Mouse (Mus musculus): ENCODE results near the gene Irs2. TPM values are rescaled to one million over a fixed set of nuclear protein-coding genes. Genes with fewer than 3 reads are reported as not detected.

Irs2 gene
- polyA plus RNA-seq, 1 experiment from 2014 or later = 2.3 TPM

DNA sequence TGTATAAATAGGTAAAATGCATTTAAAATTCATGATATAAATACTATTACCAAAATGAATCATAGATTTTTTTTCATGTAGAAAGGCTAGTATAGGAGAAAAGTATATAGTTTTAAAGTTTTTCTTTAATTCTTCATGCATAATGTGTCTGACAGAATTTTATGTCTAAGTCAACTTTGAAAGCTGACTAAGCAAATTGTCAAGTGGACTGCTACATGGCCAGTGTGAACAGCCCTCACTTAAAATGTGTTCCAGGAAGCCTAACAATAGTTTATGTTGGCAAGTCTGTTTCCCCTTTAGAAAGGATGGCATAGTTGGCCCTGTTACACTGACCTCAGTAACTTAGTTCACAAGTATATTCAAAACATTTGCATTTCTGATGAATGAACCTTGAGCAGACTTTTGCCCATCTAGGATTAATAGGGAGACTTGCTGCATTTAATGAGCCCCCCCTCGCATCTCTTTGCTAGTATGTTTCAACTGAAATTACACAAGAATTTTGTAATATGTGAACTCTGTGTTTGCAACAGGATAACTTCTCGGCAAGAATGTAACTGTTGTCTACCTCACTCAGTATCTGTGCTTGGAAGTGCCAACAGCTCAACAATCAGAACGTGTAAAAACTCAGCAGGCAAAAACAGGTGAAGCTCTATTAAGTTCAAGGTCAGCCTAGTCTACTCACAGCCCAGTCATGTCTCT lies 3.7 kb upstream of the Irs2 start:
- WGBS = 55% methylated on average over 3 of the region's 3 CpGs
- peak overlapping the region; percentile 58 for H3K27ac ChIP-seq (ENCODE audit: low read length)
- no peak overlapping the region for H3K9ac ChIP-seq (ENCODE audit: low read length)
- no peak overlapping the region for H3K4me2 ChIP-seq (ENCODE audit: low read depth, low read length)
- H3K36me3 ChIP-seq (ENCODE audit: control insufficient read depth, insufficient read depth) = no peaks in the 10 kb centered on the region
- no peaks in the 10 kb centered on the region for H3K27me3 ChIP-seq (ENCODE audit: control insufficient read depth, insufficient read depth, low read length)
- peaks cover 17% of the 10 kb centered on the region; the same call in 1 of the 2 replicates for H3K4me1 ChIP-seq (ENCODE audit: control insufficient read depth, insufficient read depth, low read length)
- ATAC-seq (replicated peaks; ENCODE audit: extremely low read depth, insufficient read depth, low FRiP score) = no peak
- no peak overlapping the region for H3K4me3 ChIP-seq (ENCODE audit: low read length)
- no peaks in the 10 kb centered on the region for H3K9me3 ChIP-seq (replicated peaks; ENCODE audit: control insufficient read depth, low read length)

DNA sequence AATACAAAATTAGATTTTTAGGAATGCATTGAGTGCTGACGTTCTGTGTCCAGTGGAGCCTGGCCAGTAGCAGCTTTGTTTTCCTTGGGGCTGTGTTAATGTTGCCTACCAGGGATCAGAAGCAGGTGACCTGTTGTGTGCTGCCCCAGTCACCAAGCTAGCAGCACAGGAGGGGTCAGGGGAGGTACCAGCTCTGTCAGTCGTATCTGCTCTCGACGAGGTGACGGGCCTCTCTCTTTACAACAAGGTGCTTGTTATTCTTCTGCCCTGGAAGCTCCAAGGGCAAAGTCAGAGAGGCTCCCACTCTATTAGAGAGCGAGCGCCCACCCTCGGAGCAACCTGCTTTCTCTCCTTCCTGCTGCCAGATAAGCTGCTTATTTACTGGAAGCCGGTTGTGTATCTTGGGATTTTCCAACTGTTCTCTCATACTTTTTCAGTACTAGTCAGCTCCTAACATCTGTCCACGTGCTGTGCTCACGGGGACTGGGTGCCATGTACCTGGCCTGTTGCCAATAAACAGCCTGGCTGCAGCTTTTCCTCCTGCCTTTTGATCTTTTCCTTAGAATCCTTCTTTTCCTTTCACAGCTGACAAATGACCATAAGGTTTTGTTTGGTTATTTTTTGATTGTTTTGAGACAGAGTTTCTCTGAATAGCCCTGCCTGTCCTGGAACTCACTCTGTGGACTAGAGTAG lies 2.8 kb upstream of the Irs2 start:
- Histone ChIP-seq H3K36me3 (ENCODE audit: control insufficient read depth, insufficient read depth) (no peaks in the 10 kb centered on the region), H3K9me3 (replicated peaks; ENCODE audit: control insufficient read depth, low read length) (no peaks in the 10 kb centered on the region), H3K4me1 (ENCODE audit: control insufficient read depth, insufficient read depth, low read length) (peaks cover 25% of the 10 kb centered on the region; the same call in 1 of the 2 replicates), H3K9ac (ENCODE audit: low read length) (peak overlapping the region; percentile 36; the same call in 1 of the 2 replicates), H3K27me3 (ENCODE audit: control insufficient read depth, insufficient read depth, low read length) (no peaks in the 10 kb centered on the region), H3K27ac (ENCODE audit: low read length) (peak overlapping the region; percentile 99), H3K4me3 (ENCODE audit: low read length) (no peak overlapping the region), H3K4me2 (ENCODE audit: low read depth, low read length) (peak overlapping the region; percentile 21; the same call in 1 of the 2 replicates)
- ATAC-seq (replicated peaks; ENCODE audit: extremely low read depth, insufficient read depth, low FRiP score) = no peak
- WGBS = 7% methylated on average over 11 of the region's 11 CpGs

DNA sequence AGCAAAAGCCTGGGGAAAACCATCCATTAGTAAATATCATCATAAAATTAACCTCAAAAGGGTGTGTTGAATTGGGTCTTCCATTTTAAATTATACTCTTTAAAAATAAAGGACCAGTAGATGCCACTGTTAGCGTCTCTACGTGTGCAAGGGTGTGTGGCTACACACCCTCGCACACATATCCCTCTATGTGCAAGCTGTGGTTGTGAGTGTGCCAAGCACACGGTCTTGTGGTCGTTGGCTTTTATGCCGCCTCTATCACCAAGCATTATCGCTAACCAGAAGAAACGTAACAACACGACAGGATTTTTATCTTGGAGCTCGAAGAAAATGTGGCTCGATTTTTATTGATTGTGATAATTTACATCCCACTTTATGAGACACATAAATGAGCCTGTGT lies 2.1 kb upstream of the Irs2 start:
- 54% methylated on average over 11 of the region's 11 CpGs for WGBS
- ATAC-seq (replicated peaks; ENCODE audit: extremely low read depth, insufficient read depth, low FRiP score) = no peak
- no peaks in the 10 kb centered on the region for H3K9me3 ChIP-seq (replicated peaks; ENCODE audit: control insufficient read depth, low read length)
- no peaks in the 10 kb centered on the region for H3K27me3 ChIP-seq (ENCODE audit: control insufficient read depth, insufficient read depth, low read length)
- H3K9ac ChIP-seq (ENCODE audit: low read length) = no peak overlapping the region; the same call in 1 of the 2 replicates
- no peaks in the 10 kb centered on the region for H3K36me3 ChIP-seq (ENCODE audit: control insufficient read depth, insufficient read depth)
- H3K27ac ChIP-seq (ENCODE audit: low read length) = peak overlapping the region; percentile 99
- peak overlapping the region; percentile 89; the same call in 1 of the 2 replicates for H3K4me2 ChIP-seq (ENCODE audit: low read depth, low read length)
- peaks cover 26% of the 10 kb centered on the region for H3K4me1 ChIP-seq (ENCODE audit: control insufficient read depth, insufficient read depth, low read length)
- H3K4me3 ChIP-seq (ENCODE audit: low read length) = no peak overlapping the region

DNA sequence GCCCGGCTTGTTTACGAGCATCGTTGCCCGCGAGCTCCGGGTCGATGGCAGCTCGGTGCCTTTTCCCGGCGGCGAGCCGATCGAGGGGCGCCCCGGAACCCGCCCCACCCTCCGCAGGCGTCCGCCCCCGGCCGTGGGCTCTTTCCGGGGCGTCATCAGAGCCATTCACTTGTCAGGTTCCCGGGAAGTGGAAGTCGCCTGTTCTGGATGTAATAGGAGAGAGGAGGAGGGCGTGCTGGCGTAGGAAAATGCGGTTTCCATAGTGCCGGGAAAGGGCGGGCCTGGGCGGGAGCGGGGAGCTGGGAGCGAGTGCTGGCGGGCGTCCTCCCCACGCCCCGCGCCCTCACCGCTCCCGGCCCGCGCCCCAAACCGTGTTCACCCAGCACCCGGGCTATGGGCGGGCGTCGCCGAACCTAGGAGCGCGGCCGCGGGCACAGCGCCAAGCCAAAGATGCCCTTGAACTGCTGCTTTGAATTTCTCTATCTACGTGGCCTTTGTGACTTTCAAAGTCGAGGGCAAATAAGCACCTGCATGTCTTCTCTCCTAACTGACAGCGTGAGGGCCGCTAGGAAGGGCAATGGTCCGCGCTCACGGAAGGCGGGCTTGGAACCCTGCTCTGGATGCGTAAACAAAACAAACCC lies 1.3 kb upstream of the Irs2 start:
- Histone ChIP-seq H3K9ac (ENCODE audit: low read length) (peak overlapping the region; percentile 96), H3K4me3 (ENCODE audit: low read length) (peak overlapping the region; percentile 80), H3K4me1 (ENCODE audit: control insufficient read depth, insufficient read depth, low read length) (peaks cover 35% of the 10 kb centered on the region), H3K27ac (ENCODE audit: low read length) (peak overlapping the region; percentile 99), H3K9me3 (replicated peaks; ENCODE audit: control insufficient read depth, low read length) (no peaks in the 10 kb centered on the region), H3K36me3 (ENCODE audit: control insufficient read depth, insufficient read depth) (no peaks in the 10 kb centered on the region), H3K27me3 (ENCODE audit: control insufficient read depth, insufficient read depth, low read length) (no peaks in the 10 kb centered on the region), H3K4me2 (ENCODE audit: low read depth, low read length) (peak overlapping the region; percentile 89)
- peak; percentile 59 for ATAC-seq (replicated peaks; ENCODE audit: extremely low read depth, insufficient read depth, low FRiP score)
- WGBS = 1% methylated on average over 53 of the region's 62 CpGs

DNA sequence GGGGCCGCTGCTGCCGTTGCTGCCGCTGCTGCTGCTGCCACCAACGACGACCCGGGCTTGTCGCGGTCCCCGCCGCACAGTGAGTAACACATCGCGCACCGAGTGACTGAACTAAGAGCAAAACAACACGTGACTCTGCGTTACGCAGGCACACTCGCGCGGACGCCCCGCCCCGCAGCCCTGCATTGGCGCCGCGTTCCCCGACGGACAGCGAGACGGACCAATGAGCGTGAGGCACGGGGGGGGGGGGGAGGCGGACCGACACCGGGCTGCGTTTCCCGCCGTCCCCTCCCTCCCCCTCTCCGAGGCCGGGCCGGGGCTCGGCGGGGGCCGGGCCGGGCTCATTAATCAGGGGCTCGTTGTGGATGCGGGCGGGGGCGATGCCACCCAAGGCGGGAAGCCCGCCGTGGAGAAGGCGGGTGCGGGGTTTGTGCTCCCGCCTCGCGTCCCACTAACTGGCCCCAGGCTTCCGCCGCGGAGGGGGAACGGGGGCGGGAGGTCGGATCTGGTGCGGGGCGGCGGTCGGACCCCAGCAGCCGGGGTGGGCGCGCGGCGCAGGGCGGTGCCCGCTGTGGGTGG lies 673 bp upstream of the Irs2 start:
- H3K9ac ChIP-seq (ENCODE audit: low read length) = peak overlapping the region; percentile 96
- ATAC-seq (replicated peaks; ENCODE audit: extremely low read depth, insufficient read depth, low FRiP score) = peak; percentile 85
- H3K27ac ChIP-seq (ENCODE audit: low read length) = peak overlapping the region; percentile 99
- under 1% methylated on average over 65 of the region's 73 CpGs for WGBS
- peak overlapping the region; percentile 80 for H3K4me3 ChIP-seq (ENCODE audit: low read length)
- H3K36me3 ChIP-seq (ENCODE audit: control insufficient read depth, insufficient read depth) = no peaks in the 10 kb centered on the region
- no peaks in the 10 kb centered on the region for H3K27me3 ChIP-seq (ENCODE audit: control insufficient read depth, insufficient read depth, low read length)
- H3K4me2 ChIP-seq (ENCODE audit: low read depth, low read length) = peak overlapping the region; percentile 89
- H3K9me3 ChIP-seq (replicated peaks; ENCODE audit: control insufficient read depth, low read length) = no peaks in the 10 kb centered on the region
- peaks cover 40% of the 10 kb centered on the region for H3K4me1 ChIP-seq (ENCODE audit: control insufficient read depth, insufficient read depth, low read length)

DNA sequence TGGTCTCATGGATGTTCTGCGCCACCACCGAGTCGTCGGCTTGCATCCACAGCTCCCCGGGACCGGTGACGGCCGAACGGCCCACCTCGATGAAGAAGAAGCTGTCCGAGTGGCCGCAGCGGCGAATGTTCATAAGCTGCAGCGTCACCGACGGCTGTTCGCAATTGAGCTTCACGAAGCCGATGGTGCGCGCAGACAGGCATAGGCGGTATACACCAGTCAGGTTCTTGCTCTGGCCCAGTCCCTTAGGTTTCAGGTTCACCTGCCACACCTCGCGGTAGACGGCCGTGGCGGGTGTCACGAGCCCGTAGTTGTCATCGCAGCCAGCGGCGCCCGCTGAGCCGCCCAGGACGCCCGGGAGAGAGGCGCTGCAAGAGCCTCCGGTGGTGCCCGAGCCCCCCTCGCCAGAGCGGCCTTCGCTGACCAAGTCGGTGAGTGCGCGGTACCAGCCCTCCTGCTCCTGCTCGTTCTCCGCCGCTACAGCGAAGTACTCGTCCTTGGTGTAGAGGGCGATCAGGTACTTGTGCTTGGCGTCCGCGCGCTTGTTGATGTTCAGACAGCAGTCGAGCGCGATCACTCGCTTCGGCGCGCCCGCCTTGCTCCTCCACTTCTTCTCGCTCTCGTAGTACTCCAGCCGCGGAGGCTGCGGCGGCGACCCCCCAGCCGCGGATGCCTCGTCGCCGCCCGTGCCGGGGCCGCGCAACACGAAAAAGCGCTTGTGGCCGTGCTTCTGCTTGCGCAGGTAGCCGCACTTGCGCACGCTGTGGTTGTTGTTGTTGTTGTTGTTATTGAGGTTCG lies 478 bp downstream of the Irs2 start:
- H3K4me1 ChIP-seq (ENCODE audit: control insufficient read depth, insufficient read depth, low read length) = peaks cover 38% of the 10 kb centered on the region

DNA sequence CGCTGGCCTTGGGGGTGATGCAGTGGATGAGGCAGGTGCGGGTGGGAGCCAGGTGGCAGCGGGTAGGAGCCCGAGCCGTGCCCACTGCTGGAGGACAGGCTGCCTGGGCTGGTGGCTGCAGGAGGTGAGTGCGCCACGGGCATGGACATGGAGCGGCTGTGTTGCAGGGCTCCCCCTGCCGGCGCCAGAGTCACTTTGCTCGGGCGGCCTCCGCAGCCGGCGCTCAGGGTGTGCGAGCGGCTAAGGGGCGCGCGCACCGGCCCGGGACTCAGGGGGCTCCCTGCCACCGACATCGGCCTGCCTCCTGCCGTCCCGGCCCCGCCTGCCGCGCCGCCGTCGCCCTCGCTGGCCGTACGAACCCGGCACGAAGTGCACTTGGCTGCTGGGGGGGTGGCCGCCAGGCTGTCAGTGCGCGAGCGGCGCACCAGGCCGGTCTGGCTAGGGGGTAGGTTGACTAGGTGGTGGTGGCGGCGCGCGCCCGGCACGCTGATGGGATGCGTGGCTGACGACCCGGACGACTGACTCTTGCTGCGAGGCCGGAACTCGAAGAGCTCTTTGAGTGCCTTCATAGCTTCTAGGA lies 1.2 kb downstream of the Irs2 start:
- Histone ChIP-seq H3K4me1 (ENCODE audit: control insufficient read depth, insufficient read depth, low read length) (peaks cover 45% of the 10 kb centered on the region), H3K27ac (ENCODE audit: low read length) (peak overlapping the region; percentile 97), H3K4me2 (ENCODE audit: low read depth, low read length) (peak overlapping the region; percentile 89), H3K27me3 (ENCODE audit: control insufficient read depth, insufficient read depth, low read length) (no peaks in the 10 kb centered on the region), H3K4me3 (ENCODE audit: low read length) (peak overlapping the region; percentile 80), H3K9me3 (replicated peaks; ENCODE audit: control insufficient read depth, low read length) (no peaks in the 10 kb centered on the region), H3K36me3 (ENCODE audit: control insufficient read depth, insufficient read depth) (no peaks in the 10 kb centered on the region), H3K9ac (ENCODE audit: low read length) (peak overlapping the region; percentile 89)
- WGBS = under 1% methylated on average over 40 of the region's 56 CpGs
- peak; percentile 26 for ATAC-seq (replicated peaks; ENCODE audit: extremely low read depth, insufficient read depth, low FRiP score)

More for the DNA sequence above, 478 bp downstream of the Irs2 start:
- Histone ChIP-seq H3K36me3 (ENCODE audit: control insufficient read depth, insufficient read depth) (no peaks in the 10 kb centered on the region), H3K9ac (ENCODE audit: low read length) (peak overlapping the region; percentile 89), H3K27me3 (ENCODE audit: control insufficient read depth, insufficient read depth, low read length) (no peaks in the 10 kb centered on the region), H3K27ac (ENCODE audit: low read length) (peak overlapping the region; percentile 97), H3K4me2 (ENCODE audit: low read depth, low read length) (peak overlapping the region; percentile 89), H3K9me3 (replicated peaks; ENCODE audit: control insufficient read depth, low read length) (no peaks in the 10 kb centered on the region), H3K4me3 (ENCODE audit: low read length) (peak overlapping the region; percentile 80)
- no peak for ATAC-seq (replicated peaks; ENCODE audit: extremely low read depth, insufficient read depth, low FRiP score)
- WGBS = under 1% methylated on average over 88 of the region's 88 CpGs

DNA sequence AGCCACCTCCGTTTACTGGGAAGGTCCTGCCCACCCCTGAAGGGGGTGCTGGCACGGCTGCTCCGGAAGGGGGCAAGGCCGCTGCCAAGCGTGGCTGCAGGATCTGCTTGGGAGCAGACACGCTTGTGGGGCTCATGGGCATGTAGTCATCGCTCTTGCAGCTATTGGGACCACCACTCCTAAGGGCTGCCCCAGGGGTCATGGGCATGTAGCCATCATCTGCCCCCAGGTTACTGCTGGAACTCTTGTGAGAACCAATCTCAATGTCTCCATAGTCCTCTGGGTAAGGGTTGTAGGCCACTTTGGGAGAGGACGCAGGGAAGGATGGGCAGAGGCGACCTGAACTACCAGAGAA lies 2.0 kb downstream of the Irs2 start:
- Histone ChIP-seq H3K4me1 (ENCODE audit: control insufficient read depth, insufficient read depth, low read length) (peaks cover 51% of the 10 kb centered on the region), H3K36me3 (ENCODE audit: control insufficient read depth, insufficient read depth) (no peaks in the 10 kb centered on the region), H3K9me3 (replicated peaks; ENCODE audit: control insufficient read depth, low read length) (no peaks in the 10 kb centered on the region), H3K4me3 (ENCODE audit: low read length) (peak overlapping the region; percentile 80), H3K27me3 (ENCODE audit: control insufficient read depth, insufficient read depth, low read length) (no peaks in the 10 kb centered on the region), H3K9ac (ENCODE audit: low read length) (peak overlapping the region; percentile 89), H3K4me2 (ENCODE audit: low read depth, low read length) (peak overlapping the region; percentile 89), H3K27ac (ENCODE audit: low read length) (no peak overlapping the region)
- 85% methylated on average over 9 of the region's 9 CpGs for WGBS
- ATAC-seq (replicated peaks; ENCODE audit: extremely low read depth, insufficient read depth, low FRiP score) = no peak

All from heart, embryonic 16.5 days (tissue).